Mouse (Mus musculus) stomach, embryonic 15.5 days (tissue): ENCODE measurements around the gene Tgfb1i1. TPM values are rescaled to one million over a fixed set of nuclear protein-coding genes. Genes with fewer than 3 reads are reported as not detected.
A peak's percentile ranks its signal among the peaks of the same experiment; 100 is the strongest.

Experiments
- ATAC-seq: fragments of 200-750 bp; cut with Nextera tagmentation; 2 replicates; pipeline ENCODE4 v1.8.0; 2017; ENCODE audit warnings: low read depth, moderate number of reproducible peaks, moderate TSS enrichment; ENCODE audit not compliant: insufficient read depth, low FRiP score
- H3K27ac ChIP-seq: fragments of 300-500 bp; sonication (generic); 2 replicates; pipeline ENCODE4 v1.5.1; 2015; ENCODE audit warnings: mild to moderate bottlenecking, inconsistent platforms
- H3K27me3 ChIP-seq: fragments of 300-500 bp; sonication (generic); replicated peaks from 2 replicates; pipeline ENCODE4 v1.6.1; 2015; ENCODE audit warnings: inconsistent platforms
- H3K36me3 ChIP-seq: fragments of 300-500 bp; sonication (generic); 2 replicates; pipeline ENCODE4 v1.6.1; 2015; ENCODE audit warnings: inconsistent platforms
- H3K4me1 ChIP-seq: fragments of 300-500 bp; sonication (generic); 2 replicates; pipeline ENCODE4 v1.6.1; 2015; ENCODE audit warnings: inconsistent platforms
- H3K4me2 ChIP-seq: fragments of 300-500 bp; sonication (generic); 2 replicates; pipeline ENCODE4 v1.6.1; 2015; ENCODE audit warnings: mild to moderate bottlenecking, inconsistent platforms
- H3K4me3 ChIP-seq: fragments of 300-500 bp; sonication (generic); replicated peaks from 2 replicates; pipeline ENCODE4 v1.5.1; 2015; ENCODE audit warnings: inconsistent platforms
- H3K9ac ChIP-seq: fragments of 300-500 bp; sonication (generic); 2 replicates; pipeline ENCODE4 v1.6.1; 2015; ENCODE audit warnings: inconsistent platforms
- H3K9me3 ChIP-seq: fragments of 300-500 bp; sonication (generic); 2 replicates; pipeline ENCODE4 v1.6.1; 2016; ENCODE audit warnings: inconsistent platforms
- WGBS: fragments of 180-500 bp; shearing (Covaris S2); methylation state at CpG from one replicate; pipeline ENCODE4 v1.1.7; 2015; 5-methylcytosine and 5-hydroxymethylcytosine counted together
- polyA plus RNA-seq: library from polyadenylated mRNA; unstranded; fragments of >200 nt; fragmentation: Nextera tagmentation; extraction: Ambion mirVana; gene quantifications from 2 replicates; pipeline ENCODE4 v1.2.1, GENCODE M21; 2015

The Tgfb1i1 gene
- polyA plus RNA-seq, 1 experiment from 2014 or later = 184 TPM

DNA sequence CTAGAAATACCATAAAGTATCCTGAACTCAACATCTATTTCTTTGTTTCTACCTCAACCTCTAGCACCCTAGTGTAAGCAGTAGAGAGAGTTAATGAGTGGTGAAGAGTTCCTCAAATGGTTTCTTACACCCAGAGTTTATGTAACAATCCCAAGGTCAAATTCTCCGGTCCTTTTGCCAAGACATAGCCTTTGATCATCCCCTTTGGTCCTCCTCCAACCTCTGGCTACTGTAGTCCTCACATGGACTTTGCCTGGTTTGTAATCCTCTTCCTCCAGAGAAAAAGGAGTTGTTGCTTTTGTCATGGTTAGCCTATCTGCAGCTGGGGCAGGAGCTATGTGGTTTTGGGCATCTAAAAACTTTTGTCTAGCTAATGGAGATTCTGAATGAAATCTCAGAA is 11.1 kb upstream of the Tgfb1i1 start:
- no peak for ATAC-seq
- Histone ChIP-seq H3K4me3 (no peak overlapping the region), H3K4me1 (peaks cover 23% of the 10 kb centered on the region), H3K36me3 (peaks cover 7% of the 10 kb centered on the region), H3K27me3 (no peaks in the 10 kb centered on the region), H3K9ac (no peak overlapping the region), H3K9me3 (no peaks in the 10 kb centered on the region), H3K27ac (no peak overlapping the region), H3K4me2 (no peak overlapping the region)
- 79% methylated on average over 1 of the region's 1 CpGs for WGBS

DNA sequence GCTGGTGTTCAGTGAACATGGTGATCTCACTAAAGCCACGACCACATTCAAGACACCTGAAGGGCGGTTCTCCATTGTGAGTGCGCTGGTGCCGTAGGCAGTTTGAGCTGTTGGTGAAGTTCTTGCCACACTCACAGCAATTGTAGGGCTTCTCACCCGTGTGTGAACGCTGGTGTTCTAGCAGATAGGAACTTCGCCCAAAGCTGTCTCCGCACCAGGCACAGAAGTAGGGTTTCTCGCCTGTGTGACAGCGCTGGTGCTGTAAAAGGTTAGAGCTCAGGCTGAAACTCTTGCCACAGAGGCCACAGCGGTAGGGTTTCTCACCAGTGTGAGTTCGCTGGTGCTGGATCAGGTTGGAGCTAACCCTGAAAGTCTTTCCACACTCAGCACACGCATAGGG is 10.2 kb upstream of the Tgfb1i1 start:
- H3K4me2 ChIP-seq = peak overlapping the region; percentile 62; the same call in 1 of the 2 replicates

DNA sequence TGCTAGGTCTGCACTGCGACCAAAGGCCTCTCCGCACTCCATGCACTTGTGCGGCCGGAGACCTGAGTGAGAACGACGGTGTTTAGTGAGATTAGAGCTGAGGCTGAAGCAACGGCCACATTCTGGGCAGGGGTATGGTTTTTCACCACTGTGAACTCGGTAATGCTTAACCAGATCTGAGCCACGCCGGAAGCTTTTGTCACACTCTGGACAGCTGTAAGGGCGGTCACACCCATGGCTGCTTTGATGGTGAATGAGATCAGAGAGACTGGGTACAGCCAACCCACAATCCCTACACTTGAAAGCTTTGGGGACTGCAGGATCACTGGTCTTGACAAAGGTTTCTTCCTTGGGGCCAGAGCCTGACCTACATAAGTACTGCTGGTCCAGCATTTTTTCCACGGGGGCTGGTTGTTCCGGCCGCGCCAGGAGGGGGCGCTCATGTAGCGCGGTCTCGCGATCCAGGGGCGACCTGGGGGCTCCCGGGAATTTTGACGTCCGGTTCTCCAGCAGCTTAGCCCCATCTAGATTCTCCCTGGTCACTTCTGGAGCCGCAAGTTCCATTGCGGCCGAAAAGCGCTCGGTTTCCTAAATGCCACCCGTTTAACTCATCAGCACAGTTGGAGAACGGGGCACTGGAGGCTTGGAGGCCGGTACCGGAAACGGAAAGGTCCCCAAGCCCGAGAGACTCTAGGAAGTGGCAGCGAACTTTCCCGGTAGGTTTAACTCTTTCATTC is 9.6 kb upstream of the Tgfb1i1 start, which contains the start of gene Armc5:
Armc5 (plus strand) TSS at position 487 of the 737 bp plus-strand sequence.
- peak within 1 kb of the TSS; percentile 99 for H3K27ac ChIP-seq
- WGBS = 23% methylated on average over 37 of the region's 37 CpGs

More for the DNA sequence above, 10.2 kb upstream of the Tgfb1i1 start:
- Histone ChIP-seq H3K36me3 (peaks cover 13% of the 10 kb centered on the region), H3K27ac (no peak overlapping the region; the same call in 1 of the 2 replicates), H3K9ac (no peak overlapping the region), H3K4me1 (peaks cover 25% of the 10 kb centered on the region), H3K4me3 (peak overlapping the region; percentile 68; the same call in 1 of the 2 replicates), H3K27me3 (no peaks in the 10 kb centered on the region), H3K9me3 (no peaks in the 10 kb centered on the region)
- WGBS = 92% methylated on average over 13 of the region's 13 CpGs
- no peak for ATAC-seq

DNA sequence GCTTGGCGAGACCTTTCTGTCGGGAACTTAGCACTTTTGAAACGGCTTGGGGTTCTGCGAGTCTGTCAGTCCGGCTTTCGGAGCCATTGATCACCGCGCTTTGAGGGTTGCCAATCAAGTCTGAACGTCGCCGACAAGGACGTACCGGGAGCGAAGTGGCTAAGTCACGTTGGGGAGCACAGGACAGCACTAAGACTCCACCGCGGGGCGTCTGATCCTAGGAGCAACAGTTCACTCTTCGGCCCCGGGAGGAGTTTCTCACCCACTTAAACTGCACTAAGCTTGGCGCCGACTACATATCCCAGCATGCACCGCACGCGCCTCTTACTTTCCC is 9.1 kb upstream of the Tgfb1i1 start:
- Histone ChIP-seq H3K27ac (peak overlapping the region; percentile 99), H3K9ac (peak overlapping the region; percentile 35), H3K4me2 (peak overlapping the region; percentile 62), H3K36me3 (peaks cover 24% of the 10 kb centered on the region), H3K9me3 (no peaks in the 10 kb centered on the region), H3K4me1 (peaks cover 25% of the 10 kb centered on the region), H3K4me3 (peak overlapping the region; percentile 68), H3K27me3 (no peaks in the 10 kb centered on the region)
- under 1% methylated on average over 25 of the region's 25 CpGs for WGBS
- ATAC-seq = no peak

More for the DNA sequence above, 9.6 kb upstream of the Tgfb1i1 start, which contains the start of gene Armc5:
- Histone ChIP-seq H3K36me3 (peaks cover 19% of the 10 kb centered on the region), H3K4me3 (peak within 1 kb of the TSS; percentile 68), H3K4me1 (peaks cover 25% of the 10 kb centered on the region), H3K9ac (peak within 1 kb of the TSS; percentile 65), H3K27me3 (no peaks in the 10 kb centered on the region), H3K9me3 (no peaks in the 10 kb centered on the region), H3K4me2 (peak within 1 kb of the TSS; percentile 62)
- peak; percentile 13; the same call in 1 of the 2 replicates for ATAC-seq

DNA sequence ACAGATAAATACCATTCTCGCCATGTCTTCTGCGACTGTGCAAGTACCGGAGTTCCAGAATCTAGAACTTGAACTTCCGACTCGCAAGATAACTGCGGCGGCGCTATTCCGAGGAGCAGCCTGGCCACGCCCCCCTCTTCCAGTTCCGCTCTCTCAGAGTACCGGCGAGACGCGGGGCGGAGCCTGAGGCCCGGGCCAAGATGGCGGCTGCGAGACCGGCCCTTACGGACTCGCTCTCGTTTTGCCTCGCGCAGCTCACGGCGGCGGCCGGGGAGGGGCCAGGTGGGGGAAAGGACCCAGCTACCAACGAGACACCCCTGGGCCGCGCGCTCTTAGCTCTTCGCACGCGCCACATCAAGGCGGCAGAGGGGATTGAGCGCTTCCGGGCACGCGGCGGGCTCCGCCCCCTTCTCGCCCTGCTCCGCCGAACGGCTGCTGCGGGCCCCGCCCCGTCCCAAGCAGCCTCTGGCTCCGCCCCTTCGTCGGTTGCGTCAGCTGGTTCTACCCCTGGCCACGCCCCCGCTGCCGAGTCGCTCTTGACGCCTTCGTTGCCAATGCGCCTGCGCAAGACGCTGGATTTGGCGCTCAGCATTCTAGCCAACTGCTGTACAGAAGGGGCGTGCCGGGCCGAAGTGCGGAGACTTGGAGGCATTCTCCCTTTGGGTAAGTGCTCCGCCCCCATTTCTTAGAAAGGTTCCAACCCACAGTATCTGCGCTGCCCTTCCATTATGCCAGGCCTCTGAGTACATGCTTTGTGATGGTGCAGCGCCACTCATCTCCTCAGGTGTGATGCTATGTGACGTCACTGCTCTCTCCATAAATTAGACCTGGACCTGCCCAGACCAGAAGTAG is 8.5 kb upstream of the Tgfb1i1 start, which contains the start of gene 9130023H24Rik:
9130023H24Rik (minus strand) TSS at position 105 of the 852 bp plus-strand sequence.
- no peaks in the 10 kb centered on the region for H3K27me3 ChIP-seq
- no peaks in the 10 kb centered on the region for H3K9me3 ChIP-seq
- peaks cover 30% of the 10 kb centered on the region for H3K36me3 ChIP-seq
- H3K4me3 ChIP-seq = peak within 1 kb of the TSS; percentile 68
- ATAC-seq = peak; percentile 88
- H3K9ac ChIP-seq = peak within 1 kb of the TSS; percentile 65
- peak within 1 kb of the TSS; percentile 99 for H3K27ac ChIP-seq
- WGBS = under 1% methylated on average over 72 of the region's 72 CpGs
- peaks cover 25% of the 10 kb centered on the region for H3K4me1 ChIP-seq
- H3K4me2 ChIP-seq = peak within 1 kb of the TSS; percentile 73

DNA sequence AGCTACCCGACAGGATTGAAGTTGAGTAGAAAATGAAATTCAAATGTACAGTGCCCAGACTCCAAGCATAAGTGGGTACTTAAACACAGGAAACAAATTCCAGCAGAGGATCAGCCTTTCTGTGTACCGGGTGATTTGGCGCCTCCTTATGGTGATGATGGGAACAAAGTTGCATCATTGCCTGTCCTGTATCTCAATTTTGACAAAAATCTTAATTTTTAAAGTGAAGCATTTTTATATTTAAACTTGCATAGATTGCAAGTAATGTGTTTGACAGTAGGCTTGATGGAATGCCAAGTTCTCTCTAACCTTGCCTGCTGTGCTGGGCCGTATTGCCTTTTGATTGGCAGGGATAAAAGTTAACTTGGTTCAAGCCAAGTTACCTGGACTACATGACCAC is 7.6 kb upstream of the Tgfb1i1 start:
- peak overlapping the region; percentile 90 for H3K27ac ChIP-seq
- 22% methylated on average over 4 of the region's 4 CpGs for WGBS
- H3K4me2 ChIP-seq = peak overlapping the region; percentile 73
- no peaks in the 10 kb centered on the region for H3K27me3 ChIP-seq
- no peaks in the 10 kb centered on the region for H3K9me3 ChIP-seq
- H3K4me3 ChIP-seq = peak overlapping the region; percentile 68
- peaks cover 25% of the 10 kb centered on the region for H3K4me1 ChIP-seq
- H3K9ac ChIP-seq = peak overlapping the region; percentile 10; the same call in 1 of the 2 replicates
- ATAC-seq = no peak
- H3K36me3 ChIP-seq = peaks cover 33% of the 10 kb centered on the region

DNA sequence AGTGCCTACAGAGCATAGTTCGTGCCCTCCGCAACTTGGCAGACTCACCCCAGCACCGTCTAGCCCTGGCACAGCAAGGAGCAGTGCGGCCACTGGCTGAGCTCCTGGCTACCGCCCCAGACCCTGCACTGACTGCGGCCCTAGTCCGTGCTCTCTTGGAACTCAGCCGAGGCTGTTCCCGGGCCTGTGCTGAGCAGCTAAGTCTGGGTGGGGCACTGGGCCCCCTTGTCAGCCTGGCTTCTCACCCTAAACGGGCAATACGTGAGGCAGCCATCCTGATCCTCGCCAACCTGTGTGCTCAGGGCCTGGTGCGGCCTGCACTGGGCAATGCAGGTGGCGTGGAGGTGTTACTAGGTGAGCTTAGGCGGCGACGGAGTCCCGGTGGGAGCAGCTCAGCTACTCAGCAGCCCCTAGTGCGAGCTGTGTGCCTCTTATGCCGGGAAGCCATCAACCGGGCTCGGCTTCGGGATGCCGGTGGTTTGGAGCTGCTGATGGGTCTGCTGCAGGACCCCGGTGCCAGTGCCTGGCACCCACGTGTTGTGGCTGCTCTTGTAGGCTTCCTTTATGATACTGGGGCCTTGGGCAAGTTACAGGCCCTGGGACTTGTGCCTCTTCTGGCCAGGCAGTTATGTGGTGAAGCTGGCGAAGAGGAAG is 6.4 kb upstream of the Tgfb1i1 start:
- no peak for ATAC-seq
- Histone ChIP-seq H3K27ac (no peak overlapping the region), H3K9me3 (no peaks in the 10 kb centered on the region), H3K9ac (no peak overlapping the region), H3K4me3 (no peak overlapping the region), H3K4me1 (peaks cover 25% of the 10 kb centered on the region), H3K27me3 (no peaks in the 10 kb centered on the region), H3K4me2 (no peak overlapping the region), H3K36me3 (peaks cover 45% of the 10 kb centered on the region)
- WGBS = 95% methylated on average over 27 of the region's 27 CpGs

DNA sequence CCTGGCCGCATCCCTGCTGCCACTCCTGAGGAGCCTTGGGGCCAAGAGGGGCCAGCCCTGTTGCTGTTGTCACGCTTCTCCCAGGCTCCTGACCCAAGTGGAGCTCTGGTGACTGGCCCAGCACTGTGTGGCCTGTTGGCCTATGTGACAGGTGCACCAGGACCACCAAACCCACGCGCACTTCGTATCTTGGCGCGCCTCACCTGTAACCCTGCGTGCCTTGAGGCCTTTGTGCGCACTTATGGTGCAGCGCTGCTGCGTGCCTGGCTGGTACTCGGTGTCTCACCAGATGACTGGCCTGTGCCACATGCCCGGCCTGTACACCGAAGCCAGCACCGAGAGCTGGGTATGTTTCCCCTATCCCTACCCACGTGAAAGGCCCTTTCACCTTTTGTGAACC is 4.3 kb upstream of the Tgfb1i1 start:
- Histone ChIP-seq H3K4me2 (no peak overlapping the region), H3K9me3 (no peaks in the 10 kb centered on the region), H3K27me3 (no peaks in the 10 kb centered on the region), H3K4me1 (peaks cover 29% of the 10 kb centered on the region), H3K27ac (no peak overlapping the region), H3K9ac (no peak overlapping the region), H3K4me3 (no peak overlapping the region), H3K36me3 (peaks cover 49% of the 10 kb centered on the region)
- WGBS = 91% methylated on average over 16 of the region's 16 CpGs
- ATAC-seq = no peak

DNA sequence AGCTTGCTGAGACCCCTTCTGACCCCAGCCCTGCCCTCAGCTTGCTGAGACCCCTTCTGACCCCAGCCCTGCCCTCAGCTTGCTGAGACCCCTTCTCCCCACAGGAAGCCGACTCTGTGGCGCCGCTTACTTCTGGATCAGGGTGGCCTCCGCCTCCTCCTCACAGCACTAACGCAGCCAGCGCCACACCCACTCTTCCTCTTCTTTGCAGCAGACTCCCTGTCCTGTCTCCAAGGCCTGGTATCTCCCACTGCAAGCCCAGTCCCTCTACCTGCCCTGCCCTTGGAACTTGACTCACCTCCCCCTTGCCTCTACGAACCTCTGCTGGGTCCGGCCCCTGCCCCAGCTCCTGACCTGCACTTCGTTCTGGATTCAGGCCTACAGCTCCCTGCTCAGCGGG is 2.7 kb upstream of the Tgfb1i1 start:
- 63% methylated on average over 10 of the region's 10 CpGs for WGBS
- Histone ChIP-seq H3K27me3 (no peaks in the 10 kb centered on the region), H3K4me3 (no peak overlapping the region), H3K27ac (no peak overlapping the region), H3K4me2 (no peak overlapping the region), H3K9ac (no peak overlapping the region), H3K9me3 (no peaks in the 10 kb centered on the region), H3K4me1 (peaks cover 38% of the 10 kb centered on the region), H3K36me3 (peaks cover 49% of the 10 kb centered on the region)
- no peak for ATAC-seq

DNA sequence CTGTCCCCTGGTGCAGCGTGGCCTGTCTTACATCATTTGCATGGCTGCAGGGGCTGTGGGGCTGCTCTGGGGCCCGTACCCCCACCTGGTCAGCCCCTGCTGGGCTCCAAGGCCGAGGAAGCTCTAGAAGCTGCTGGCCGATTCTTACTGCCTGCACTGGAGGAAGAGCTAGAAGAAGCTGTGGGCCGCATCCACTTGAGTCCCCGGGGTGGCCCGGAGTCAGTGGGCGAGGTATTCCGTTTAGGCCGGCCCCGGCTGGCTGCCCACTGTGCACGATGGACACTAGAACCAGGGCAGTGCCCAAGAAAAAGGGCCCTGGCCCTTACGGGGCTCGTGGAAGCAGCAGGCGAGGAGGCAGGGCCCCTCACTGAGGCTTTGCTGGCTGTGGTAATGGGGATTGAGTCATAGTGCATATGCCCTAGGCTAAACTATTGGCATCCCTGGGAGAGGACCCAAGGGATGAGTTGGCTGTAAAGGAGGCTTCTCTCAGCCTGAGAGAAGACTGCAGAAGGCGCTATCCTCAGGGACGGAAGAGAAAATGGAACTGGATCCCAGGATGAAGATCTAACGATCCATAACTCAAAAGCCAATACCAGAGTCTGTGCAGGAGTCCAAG is 2.1 kb upstream of the Tgfb1i1 start:
- H3K27ac ChIP-seq = no peak overlapping the region
- no peak overlapping the region for H3K4me2 ChIP-seq
- H3K4me3 ChIP-seq = no peak overlapping the region
- no peak overlapping the region for H3K9ac ChIP-seq
- no peaks in the 10 kb centered on the region for H3K27me3 ChIP-seq
- ATAC-seq = no peak
- no peaks in the 10 kb centered on the region for H3K9me3 ChIP-seq
- H3K4me1 ChIP-seq = peaks cover 35% of the 10 kb centered on the region
- peaks cover 49% of the 10 kb centered on the region for H3K36me3 ChIP-seq
- 93% methylated on average over 18 of the region's 18 CpGs for WGBS

DNA sequence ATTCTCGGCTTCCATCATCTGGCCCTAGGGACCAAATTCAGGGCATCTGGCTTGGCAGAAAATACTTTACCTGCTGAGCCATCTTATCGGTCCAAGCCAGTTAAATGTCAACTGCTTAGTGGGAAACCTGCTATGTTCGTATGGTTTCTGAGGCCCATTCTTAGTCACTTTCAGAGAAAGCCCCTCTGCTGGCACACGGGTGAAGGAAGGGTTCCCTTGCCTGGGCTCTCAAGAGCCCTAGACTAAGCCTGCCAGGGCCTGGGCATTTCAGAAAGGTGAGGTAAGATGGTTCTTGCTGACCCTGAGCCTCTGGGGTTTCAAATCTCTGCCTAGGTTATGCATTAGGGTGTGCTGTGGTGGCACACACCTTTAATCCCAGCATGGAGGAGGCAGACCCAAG is 1.1 kb upstream of the Tgfb1i1 start:
- H3K4me1 ChIP-seq = peaks cover 29% of the 10 kb centered on the region
- peaks cover 41% of the 10 kb centered on the region for H3K36me3 ChIP-seq
- H3K27ac ChIP-seq = peak overlapping the region; percentile 97
- no peak overlapping the region for H3K4me3 ChIP-seq
- no peaks in the 10 kb centered on the region for H3K9me3 ChIP-seq
- H3K4me2 ChIP-seq = peak overlapping the region; percentile 61; the same call in 1 of the 2 replicates
- H3K9ac ChIP-seq = no peak overlapping the region
- H3K27me3 ChIP-seq = no peaks in the 10 kb centered on the region
- WGBS = 84% methylated on average over 4 of the region's 4 CpGs
- ATAC-seq = no peak
